Mouse (Mus musculus): ENCODE data around the gene Pygl. TPM values are rescaled to one million over a fixed set of nuclear protein-coding genes. Genes with fewer than 3 reads are reported as not detected.
A peak's percentile ranks its signal among the peaks of the same experiment; 100 is the strongest.
"Not testable (repeated sequence)": the region's sequence is repeated elsewhere in the genome, so short reads cannot be mapped to it uniquely, and the experiment has no call there.

The Pygl gene
- polyA plus RNA-seq, 1 experiment, result 2.0 TPM

- TF ChIP-seq CTCF (IDR thresholded peaks at IDR 0.05; ENCODE audit: control insufficient read depth, insufficient read depth, insufficient replicate concordance, low read depth, low read length) (no peak), POLR2A (IDR thresholded peaks at IDR 0.05; ENCODE audit: control insufficient read depth, low read depth, low read length) (no peak)
- H3K4me3 ChIP-seq (ENCODE audit: control insufficient read depth, low read depth, low read length), result peak overlapping the region; percentile 40; the same call in 1 of the 2 replicates
- H3K27me3 ChIP-seq (ENCODE audit: control insufficient read depth, insufficient read depth, low read length), result no peaks in the 10 kb centered on the region
- no peaks in the 10 kb centered on the region for H3K4me1 ChIP-seq (ENCODE audit: control insufficient read depth, insufficient read depth, low read length)
- no peaks in the 10 kb centered on the region for H3K36me3 ChIP-seq (ENCODE audit: control insufficient read depth, insufficient read depth, low read length)
- H3K27ac ChIP-seq (ENCODE audit: control insufficient read depth, insufficient read depth, low read depth, low read length), result no peak overlapping the region
Measured at GRCm38 (mm10) chr12:70192267-70192727, 39.0 kb downstream of the Pygl start.

- Histone ChIP-seq H3K27ac (ENCODE audit: control insufficient read depth, insufficient read depth, low read depth, low read length) (no peak overlapping the region), H3K4me3 (ENCODE audit: control insufficient read depth, low read depth, low read length) (no peak overlapping the region), H3K27me3 (ENCODE audit: control insufficient read depth, insufficient read depth, low read length) (no peaks in the 10 kb centered on the region), H3K36me3 (ENCODE audit: control insufficient read depth, insufficient read depth, low read length) (no peaks in the 10 kb centered on the region), H3K4me1 (ENCODE audit: control insufficient read depth, insufficient read depth, low read length) (no peaks in the 10 kb centered on the region)
- TF ChIP-seq CTCF (IDR thresholded peaks at IDR 0.05; ENCODE audit: control insufficient read depth, insufficient read depth, insufficient replicate concordance, low read depth, low read length) (no peak), POLR2A (IDR thresholded peaks at IDR 0.05; ENCODE audit: control insufficient read depth, low read depth, low read length) (no peak)
Measured at GRCm38 (mm10) chr12:70184173-70184783, 47.0 kb downstream of the Pygl start.

GRCm38 (mm10) chr12:70183507-70183906, 47.8 kb downstream of the Pygl start:
- H3K4me1 ChIP-seq (ENCODE audit: control insufficient read depth, insufficient read depth, low read length); H3K36me3 ChIP-seq (ENCODE audit: control insufficient read depth, insufficient read depth, low read length); H3K4me3 ChIP-seq (ENCODE audit: control insufficient read depth, low read depth, low read length); H3K27me3 ChIP-seq (ENCODE audit: control insufficient read depth, insufficient read depth, low read length); H3K27ac ChIP-seq (ENCODE audit: control insufficient read depth, insufficient read depth, low read depth, low read length): not testable (repeated sequence)

- H3K27ac ChIP-seq (ENCODE audit: control insufficient read depth, insufficient read depth, low read depth, low read length), result no peak overlapping the region
- 0 out of 2 replicates have a peak, but pooled peaks cover 2% of the 10 kb centered on the region for H3K4me1 ChIP-seq (ENCODE audit: control insufficient read depth, insufficient read depth, low read length)
- no peaks in the 10 kb centered on the region for H3K27me3 ChIP-seq (ENCODE audit: control insufficient read depth, insufficient read depth, low read length)
- no peaks in the 10 kb centered on the region for H3K36me3 ChIP-seq (ENCODE audit: control insufficient read depth, insufficient read depth, low read length)
- TF ChIP-seq POLR2A (IDR thresholded peaks at IDR 0.05; ENCODE audit: control insufficient read depth, low read depth, low read length), result no peak
- TF ChIP-seq CTCF (IDR thresholded peaks at IDR 0.05; ENCODE audit: control insufficient read depth, insufficient read depth, insufficient replicate concordance, low read depth, low read length), result no peak
- H3K4me3 ChIP-seq (ENCODE audit: control insufficient read depth, low read depth, low read length), result no peak overlapping the region
Measured at GRCm38 (mm10) chr12:70169969-70170368, 61.3 kb downstream of the Pygl start.

- H3K36me3 ChIP-seq (ENCODE audit: control insufficient read depth, insufficient read depth, low read length), result no peaks in the 10 kb centered on the region
- H3K27ac ChIP-seq (ENCODE audit: control insufficient read depth, insufficient read depth, low read depth, low read length), result no peak overlapping the region
- TF ChIP-seq CTCF (IDR thresholded peaks at IDR 0.05; ENCODE audit: control insufficient read depth, insufficient read depth, insufficient replicate concordance, low read depth, low read length) (no peak), POLR2A (IDR thresholded peaks at IDR 0.05; ENCODE audit: control insufficient read depth, low read depth, low read length) (no peak)
- H3K4me1 ChIP-seq (ENCODE audit: control insufficient read depth, insufficient read depth, low read length), result no peaks in the 10 kb centered on the region
- no peaks in the 10 kb centered on the region for H3K27me3 ChIP-seq (ENCODE audit: control insufficient read depth, insufficient read depth, low read length)
- no peak overlapping the region for H3K4me3 ChIP-seq (ENCODE audit: control insufficient read depth, low read depth, low read length)
Measured at GRCm38 (mm10) chr12:70167950-70168349, 63.3 kb downstream of the Pygl start.

GRCm38 (mm10) chr12:70164741-70165140, 66.5 kb downstream of the Pygl start:
- no peaks in the 10 kb centered on the region for H3K27me3 ChIP-seq (ENCODE audit: control insufficient read depth, insufficient read depth, low read length)
- no peak for TF ChIP-seq CTCF (IDR thresholded peaks at IDR 0.05; ENCODE audit: control insufficient read depth, insufficient read depth, insufficient replicate concordance, low read depth, low read length)
- no peak for TF ChIP-seq POLR2A (IDR thresholded peaks at IDR 0.05; ENCODE audit: control insufficient read depth, low read depth, low read length)

GRCm38 (mm10) chr12:70161057-70161456, 70.2 kb downstream of the Pygl start:
- Histone ChIP-seq H3K4me1 (ENCODE audit: control insufficient read depth, insufficient read depth, low read length) (no peaks in the 10 kb centered on the region), H3K27ac (ENCODE audit: control insufficient read depth, insufficient read depth, low read depth, low read length) (no peak overlapping the region), H3K4me3 (ENCODE audit: control insufficient read depth, low read depth, low read length) (no peak overlapping the region), H3K36me3 (ENCODE audit: control insufficient read depth, insufficient read depth, low read length) (no peaks in the 10 kb centered on the region), H3K27me3 (ENCODE audit: control insufficient read depth, insufficient read depth, low read length) (no peaks in the 10 kb centered on the region)
- TF ChIP-seq POLR2A (IDR thresholded peaks at IDR 0.05; ENCODE audit: control insufficient read depth, low read depth, low read length) (no peak), CTCF (IDR thresholded peaks at IDR 0.05; ENCODE audit: control insufficient read depth, insufficient read depth, insufficient replicate concordance, low read depth, low read length) (no peak)

More at GRCm38 (mm10) chr12:70164741-70165140, 66.5 kb downstream of the Pygl start:
- Histone ChIP-seq H3K27ac (ENCODE audit: control insufficient read depth, insufficient read depth, low read depth, low read length) (no peak overlapping the region), H3K36me3 (ENCODE audit: control insufficient read depth, insufficient read depth, low read length) (no peaks in the 10 kb centered on the region), H3K4me1 (ENCODE audit: control insufficient read depth, insufficient read depth, low read length) (no peaks in the 10 kb centered on the region), H3K4me3 (ENCODE audit: control insufficient read depth, low read depth, low read length) (no peak overlapping the region)

All from testis, adult 2 months (tissue).